Mouse (Mus musculus): Measurements from ENCODE around the gene Etfb. TPM values are rescaled to one million over a fixed set of nuclear protein-coding genes. Genes with fewer than 3 reads are reported as not detected.
A peak's percentile ranks its signal among the peaks of the same experiment; 100 is the strongest.

Gene Etfb
- polyA plus RNA-seq, 1 experiment from 2014 or later, result 224 TPM

DNA sequence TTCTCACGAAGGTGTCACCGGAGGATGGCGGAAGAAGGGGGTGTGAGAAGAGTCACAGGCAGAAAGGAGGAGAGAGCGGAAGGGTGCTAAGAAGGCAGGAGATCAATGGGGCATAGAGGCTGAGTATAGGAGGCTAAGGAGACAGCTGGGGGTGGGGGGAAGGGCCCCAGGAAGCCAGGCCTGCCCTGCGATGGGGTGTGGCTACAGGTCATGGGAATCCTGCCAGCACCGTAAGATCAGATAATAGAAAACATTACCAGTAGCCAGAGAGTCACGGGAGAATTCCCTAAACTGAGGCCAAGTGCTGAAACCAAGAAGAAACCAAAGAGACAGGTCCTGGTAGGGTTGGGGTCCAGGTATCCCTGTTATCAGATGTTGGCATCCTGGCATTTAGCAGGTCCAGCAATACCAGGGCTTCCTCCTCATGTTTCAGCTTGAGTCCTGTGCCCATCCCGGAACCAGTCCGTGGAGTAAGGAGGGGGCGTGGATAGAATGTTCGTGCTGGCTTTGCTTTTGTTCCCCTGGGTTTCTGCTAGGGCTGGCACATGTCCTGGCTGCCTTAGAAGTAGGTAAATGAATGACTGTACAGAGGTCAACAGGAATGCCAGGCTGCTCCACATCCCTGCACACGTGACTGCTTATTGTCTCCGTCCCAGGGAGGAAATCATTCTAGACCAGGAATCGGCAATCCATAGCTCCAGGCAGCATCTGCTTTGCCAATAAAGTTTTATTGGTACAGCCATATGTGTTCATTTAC lies 9.9 kb downstream of the Etfb start:
- no peak overlapping the region for H3K27ac ChIP-seq (ENCODE audit: low read depth, low read length)
- DNase-seq (ENCODE audit: low spot score), result no peak
- H3K36me3 ChIP-seq (ENCODE audit: control insufficient read depth, insufficient read depth, low read length), result peaks cover 6% of the 10 kb centered on the region
- H3K4me2 ChIP-seq (ENCODE audit: low read depth), result no peak overlapping the region
- H3K4me1 ChIP-seq (ENCODE audit: control insufficient read depth, insufficient read depth, low read length), result no peaks in the 10 kb centered on the region
- ATAC-seq (ENCODE audit: insufficient read depth, low FRiP score, low TSS enrichment), result no peak
- H3K27me3 ChIP-seq (ENCODE audit: control insufficient read depth, insufficient read depth, low read length), result no peaks in the 10 kb centered on the region
- H3K9me3 ChIP-seq (ENCODE audit: control insufficient read depth, low read length), result no peaks in the 10 kb centered on the region
- no peak overlapping the region for H3K9ac ChIP-seq (ENCODE audit: low read length)
- 91% methylated on average over 14 of the region's 14 CpGs for WGBS
- no peak overlapping the region for H3K4me3 ChIP-seq (ENCODE audit: low read depth, low read length)

DNA sequence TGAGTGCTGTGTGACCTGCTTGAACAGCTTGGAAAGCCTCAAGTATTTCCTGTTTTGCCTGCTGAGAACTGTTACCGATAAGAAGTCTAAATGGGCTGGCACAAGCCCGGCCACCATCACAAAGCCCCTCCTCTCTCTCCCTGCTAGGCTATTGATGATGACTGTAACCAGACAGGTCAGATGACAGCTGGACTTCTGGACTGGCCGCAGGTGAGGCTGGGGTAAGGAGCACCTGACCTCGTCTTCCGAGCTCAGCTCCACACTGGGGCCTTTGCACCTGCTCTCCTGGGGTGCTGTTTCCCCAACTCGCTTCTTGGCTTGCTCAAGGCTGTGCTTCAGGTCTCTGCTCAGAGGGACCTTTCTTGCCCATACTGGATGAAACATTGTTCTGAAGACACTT lies 10.5 kb downstream of the Etfb start:
- Histone ChIP-seq H3K4me3 (ENCODE audit: low read depth, low read length) (no peak overlapping the region), H3K4me2 (ENCODE audit: low read depth) (no peak overlapping the region), H3K9me3 (ENCODE audit: control insufficient read depth, low read length) (no peaks in the 10 kb centered on the region), H3K4me1 (ENCODE audit: control insufficient read depth, insufficient read depth, low read length) (no peaks in the 10 kb centered on the region), H3K27me3 (ENCODE audit: control insufficient read depth, insufficient read depth, low read length) (no peaks in the 10 kb centered on the region), H3K27ac (ENCODE audit: low read depth, low read length) (no peak overlapping the region), H3K36me3 (ENCODE audit: control insufficient read depth, insufficient read depth, low read length) (peaks cover 6% of the 10 kb centered on the region), H3K9ac (ENCODE audit: low read length) (no peak overlapping the region)
- DNase-seq (ENCODE audit: low spot score), result no peak
- WGBS, result 94% methylated on average over 6 of the region's 6 CpGs
- no peak for ATAC-seq (ENCODE audit: insufficient read depth, low FRiP score, low TSS enrichment)

DNA sequence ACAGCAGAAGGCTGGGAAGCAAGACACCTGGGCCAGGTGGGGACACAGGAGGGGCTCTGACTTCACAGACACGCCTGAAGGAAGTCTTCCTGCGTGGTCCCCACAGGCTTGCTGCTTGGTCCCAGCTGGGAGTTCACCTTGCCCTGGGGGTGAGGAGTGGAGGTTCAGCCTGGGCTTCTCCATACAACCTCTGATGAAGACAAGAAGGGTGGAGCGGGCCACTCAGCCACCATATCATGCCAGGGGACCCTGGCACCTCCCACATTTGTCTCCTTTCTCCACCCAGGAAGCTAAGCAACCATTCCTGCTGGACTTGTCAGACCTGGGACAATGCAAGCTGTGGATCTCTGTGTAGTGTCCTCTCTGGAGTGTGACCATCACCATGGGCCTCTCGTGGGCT lies 19.0 kb downstream of the Etfb start, which contains the start of gene Vsig10l:
Gene Vsig10l, plus strand, starts transcription at position 301 of the 400 bp plus-strand sequence.
- Histone ChIP-seq H3K9me3 (ENCODE audit: control insufficient read depth, low read length) (no peaks in the 10 kb centered on the region), H3K36me3 (ENCODE audit: control insufficient read depth, insufficient read depth, low read length) (no peaks in the 10 kb centered on the region), H3K27ac (ENCODE audit: low read depth, low read length) (no peak within 1 kb of the TSS), H3K4me1 (ENCODE audit: control insufficient read depth, insufficient read depth, low read length) (no peaks in the 10 kb centered on the region), H3K4me2 (ENCODE audit: low read depth) (no peak within 1 kb of the TSS), H3K9ac (ENCODE audit: low read length) (no peak within 1 kb of the TSS), H3K27me3 (ENCODE audit: control insufficient read depth, insufficient read depth, low read length) (peaks cover 7% of the 10 kb centered on the region; the same call in 1 of the 2 replicates), H3K4me3 (ENCODE audit: low read depth, low read length) (no peak within 1 kb of the TSS)
- 69% methylated on average over 4 of the region's 4 CpGs for WGBS
- DNase-seq (ENCODE audit: low spot score), result no peak
- no peak for ATAC-seq (ENCODE audit: insufficient read depth, low FRiP score, low TSS enrichment)

- Histone ChIP-seq H3K4me2 (ENCODE audit: low read depth) (no peak overlapping the region), H3K27ac (ENCODE audit: low read depth, low read length) (no peak overlapping the region), H3K27me3 (ENCODE audit: control insufficient read depth, insufficient read depth, low read length) (peaks cover 7% of the 10 kb centered on the region; the same call in 1 of the 2 replicates), H3K36me3 (ENCODE audit: control insufficient read depth, insufficient read depth, low read length) (no peaks in the 10 kb centered on the region), H3K9ac (ENCODE audit: low read length) (no peak overlapping the region), H3K4me1 (ENCODE audit: control insufficient read depth, insufficient read depth, low read length) (no peaks in the 10 kb centered on the region), H3K4me3 (ENCODE audit: low read depth, low read length) (no peak overlapping the region), H3K9me3 (ENCODE audit: control insufficient read depth, low read length) (no peaks in the 10 kb centered on the region)
- DNase-seq (ENCODE audit: low spot score) (no peak), ATAC-seq (ENCODE audit: insufficient read depth, low FRiP score, low TSS enrichment) (no peak)
- 87% methylated on average over 7 of the region's 7 CpGs for WGBS
These were observed 20.1 kb downstream of the Etfb start for GRCm38 (mm10) chr7:43463976-43464375.

GRCm38 (mm10) chr7:43464864-43465343 lies 21.0 kb downstream of the Etfb start:
- no peak overlapping the region for H3K27ac ChIP-seq (ENCODE audit: low read depth, low read length)
- DNase-seq (ENCODE audit: low spot score), result peak; percentile 73
- ATAC-seq (ENCODE audit: insufficient read depth, low FRiP score, low TSS enrichment), result peak; percentile 73; the same call in 1 of the 2 replicates

DNA sequence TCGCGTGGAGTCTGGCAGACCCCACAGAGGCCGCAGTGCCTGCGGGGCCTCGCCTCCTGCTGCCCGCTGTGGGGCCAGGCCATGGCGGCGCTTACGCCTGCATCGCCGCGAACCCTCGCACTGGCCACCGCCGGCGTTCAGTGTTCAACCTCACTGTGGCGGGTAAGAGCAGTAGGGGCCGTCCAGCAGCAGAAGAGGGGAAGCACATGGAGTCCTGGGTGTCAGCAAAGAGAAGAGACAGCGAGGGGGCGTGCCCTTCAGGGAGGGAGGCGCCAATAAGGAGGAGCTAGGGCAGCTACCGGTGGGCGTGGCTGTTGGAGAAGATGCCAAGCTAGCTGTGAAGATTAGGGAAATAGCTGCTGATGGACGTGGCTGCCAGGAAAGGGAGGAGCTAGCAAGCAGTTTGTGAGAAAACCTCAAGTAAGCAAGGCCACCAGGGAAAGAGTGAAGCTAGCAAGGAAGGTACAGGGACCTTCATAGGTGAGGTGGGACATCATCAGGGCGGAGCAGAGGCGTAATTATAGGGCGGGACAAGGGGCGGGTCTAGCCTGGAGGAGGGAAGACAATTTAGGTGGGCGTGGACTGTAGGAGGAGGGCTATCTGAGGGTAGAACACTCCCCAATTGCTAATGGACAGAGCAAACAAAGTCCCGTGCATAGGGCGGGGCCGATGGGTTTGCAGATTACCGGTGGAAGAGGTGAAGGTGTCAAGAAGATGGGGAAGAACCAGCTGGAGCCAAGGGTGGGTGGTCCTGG lies 21.6 kb downstream of the Etfb start:
- under 1% methylated on average over 33 of the region's 33 CpGs for WGBS
- H3K27me3 ChIP-seq (ENCODE audit: control insufficient read depth, insufficient read depth, low read length), result peaks cover 7% of the 10 kb centered on the region; the same call in 1 of the 2 replicates
- H3K4me1 ChIP-seq (ENCODE audit: control insufficient read depth, insufficient read depth, low read length), result no peaks in the 10 kb centered on the region
- ATAC-seq (ENCODE audit: insufficient read depth, low FRiP score, low TSS enrichment) (peak; percentile 83), DNase-seq (ENCODE audit: low spot score) (peak; percentile 85)
- no peak overlapping the region for H3K27ac ChIP-seq (ENCODE audit: low read depth, low read length)
- H3K9me3 ChIP-seq (ENCODE audit: control insufficient read depth, low read length), result no peaks in the 10 kb centered on the region
- peak overlapping the region; percentile 65 for H3K4me2 ChIP-seq (ENCODE audit: low read depth)
- H3K9ac ChIP-seq (ENCODE audit: low read length), result peak overlapping the region; percentile 15; the same call in 1 of the 2 replicates
- H3K36me3 ChIP-seq (ENCODE audit: control insufficient read depth, insufficient read depth, low read length), result no peaks in the 10 kb centered on the region
- H3K4me3 ChIP-seq (ENCODE audit: low read depth, low read length), result peak overlapping the region; percentile 37

More at GRCm38 (mm10) chr7:43464864-43465343, 21.0 kb downstream of the Etfb start:
- Histone ChIP-seq H3K36me3 (ENCODE audit: control insufficient read depth, insufficient read depth, low read length) (no peaks in the 10 kb centered on the region), H3K9me3 (ENCODE audit: control insufficient read depth, low read length) (no peaks in the 10 kb centered on the region), H3K4me2 (ENCODE audit: low read depth) (peak overlapping the region; percentile 65), H3K27me3 (ENCODE audit: control insufficient read depth, insufficient read depth, low read length) (peaks cover 7% of the 10 kb centered on the region; the same call in 1 of the 2 replicates), H3K4me1 (ENCODE audit: control insufficient read depth, insufficient read depth, low read length) (no peaks in the 10 kb centered on the region), H3K9ac (ENCODE audit: low read length) (0 out of 2 replicates have a peak overlapping the region, but pooled peaks have one; percentile 15), H3K4me3 (ENCODE audit: low read depth, low read length) (peak overlapping the region; percentile 37)
- WGBS, result 8% methylated on average over 35 of the region's 35 CpGs

DNA sequence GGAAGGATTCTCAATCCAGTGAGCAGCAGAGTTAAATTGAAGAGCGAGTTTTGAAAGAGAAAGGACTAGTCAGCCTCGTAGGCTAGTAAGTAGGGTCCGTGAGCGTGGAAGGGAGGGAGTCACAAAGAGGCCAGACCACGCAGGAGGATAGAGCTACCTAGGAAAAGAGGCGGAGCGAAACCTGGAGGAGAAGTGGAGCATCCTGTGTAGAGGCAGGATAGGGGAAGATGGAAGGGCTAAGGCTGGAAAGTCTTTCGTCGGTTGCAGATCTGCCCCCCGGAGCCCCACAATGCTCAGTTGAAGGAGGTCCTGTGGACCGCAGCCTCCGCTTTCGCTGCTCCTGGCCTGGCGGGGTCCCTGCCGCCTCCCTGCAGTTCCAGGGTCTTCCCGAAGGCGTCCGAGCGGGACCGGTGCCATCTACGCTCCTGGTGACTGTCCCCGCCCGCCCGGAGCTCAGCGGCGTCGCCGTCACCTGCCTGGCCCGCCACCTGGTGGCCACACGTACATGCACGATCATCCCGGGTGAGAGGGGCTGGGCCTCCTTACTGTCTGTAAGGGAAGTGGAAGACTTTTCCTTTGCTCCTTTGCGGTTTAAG lies 22.3 kb downstream of the Etfb start:
- Histone ChIP-seq H3K4me2 (ENCODE audit: low read depth) (peak overlapping the region; percentile 65), H3K4me1 (ENCODE audit: control insufficient read depth, insufficient read depth, low read length) (no peaks in the 10 kb centered on the region), H3K9ac (ENCODE audit: low read length) (peak overlapping the region; percentile 9), H3K4me3 (ENCODE audit: low read depth, low read length) (peak overlapping the region; percentile 37), H3K27ac (ENCODE audit: low read depth, low read length) (no peak overlapping the region), H3K27me3 (ENCODE audit: control insufficient read depth, insufficient read depth, low read length) (peaks cover 7% of the 10 kb centered on the region; the same call in 1 of the 2 replicates), H3K36me3 (ENCODE audit: control insufficient read depth, insufficient read depth, low read length) (no peaks in the 10 kb centered on the region), H3K9me3 (ENCODE audit: control insufficient read depth, low read length) (no peaks in the 10 kb centered on the region)
- WGBS, result 2% methylated on average over 33 of the region's 33 CpGs
- DNase-seq (ENCODE audit: low spot score), result peak; percentile 84
- peak; percentile 64 for ATAC-seq (ENCODE audit: insufficient read depth, low FRiP score, low TSS enrichment)

- Histone ChIP-seq H3K4me2 (ENCODE audit: low read depth) (no peak overlapping the region), H3K9ac (ENCODE audit: low read length) (no peak overlapping the region), H3K4me3 (ENCODE audit: low read depth, low read length) (no peak overlapping the region), H3K36me3 (ENCODE audit: control insufficient read depth, insufficient read depth, low read length) (no peaks in the 10 kb centered on the region), H3K27ac (ENCODE audit: low read depth, low read length) (no peak overlapping the region), H3K27me3 (ENCODE audit: control insufficient read depth, insufficient read depth, low read length) (peaks cover 9% of the 10 kb centered on the region), H3K4me1 (ENCODE audit: control insufficient read depth, insufficient read depth, low read length) (no peaks in the 10 kb centered on the region), H3K9me3 (ENCODE audit: control insufficient read depth, low read length) (no peaks in the 10 kb centered on the region)
- WGBS, result 46% methylated on average over 8 of the region's 8 CpGs
- ATAC-seq (ENCODE audit: insufficient read depth, low FRiP score, low TSS enrichment) (no peak), DNase-seq (ENCODE audit: low spot score) (peak; percentile 41)
These were observed 26.5 kb downstream of the Etfb start for GRCm38 (mm10) chr7:43470373-43470772.

All from neural tube, embryonic 11.5 days (tissue).